Mouse (Mus musculus): ENCODE data around the gene Pskh1.

The Pskh1 gene

GRCm38 (mm10) chr8:105892432-105892831 lies 7.8 kb upstream of the Pskh1 start:
- DNase-seq (ENCODE audit: low spot score in 2 of 2): no peak

- peak; percentile 73 to 77 for DNase-seq (ENCODE audit: low spot score in 2 of 2)
These were observed 6.9 kb upstream of the Pskh1 start, which contains the start of gene Nrn1l for GRCm38 (mm10) chr8:105893339-105893738. Gene Nrn1l (plus strand): TSS chr8:105893567.

GRCm38 (mm10) chr8:105897801-105898480 lies 2.3 kb upstream of the Pskh1 start:
- no peak for DNase-seq (ENCODE audit: low spot score in 2 of 2)

- no peak for DNase-seq (ENCODE audit: low spot score in 2 of 2)
These were observed 838 bp downstream of the Pskh1 start for GRCm38 (mm10) chr8:105900941-105901616.

GRCm38 (mm10) chr8:105919390-105919789 lies 19.1 kb downstream of the Pskh1 start:
- DNase-seq (ENCODE audit: low spot score in 2 of 2): no peak

GRCm38 (mm10) chr8:105925123-105925522 lies 24.9 kb downstream of the Pskh1 start:
- no peak for DNase-seq (ENCODE audit: low spot score in 2 of 2)

- peak; percentile 72 to 77 for DNase-seq (ENCODE audit: low spot score in 2 of 2)
These were observed 30.4 kb downstream of the Pskh1 start for GRCm38 (mm10) chr8:105930602-105931001.

- DNase-seq (ENCODE audit: low spot score in 2 of 2): no peak
These were observed 31.0 kb downstream of the Pskh1 start for GRCm38 (mm10) chr8:105931271-105931670.

GRCm38 (mm10) chr8:105932525-105932924 lies 32.3 kb downstream of the Pskh1 start:
- no peak for DNase-seq (ENCODE audit: low spot score in 2 of 2)

- no peak for DNase-seq (ENCODE audit: low spot score in 2 of 2)
These were observed 33.5 kb downstream of the Pskh1 start, which contains the start of gene Ctrl for GRCm38 (mm10) chr8:105933762-105934161. Gene Ctrl (minus strand): TSS chr8:105933862.

GRCm38 (mm10) chr8:105935105-105935504 lies 34.9 kb downstream of the Pskh1 start:
- DNase-seq (ENCODE audit: low spot score in 2 of 2): no peak

GRCm38 (mm10) chr8:105935863-105936603 lies 35.8 kb downstream of the Pskh1 start:
- DNase-seq (ENCODE audit: low spot score in 2 of 2): no peak

- peak; percentile 91 to 93 for DNase-seq (ENCODE audit: low spot score in 2 of 2)
These were observed 36.7 kb downstream of the Pskh1 start for GRCm38 (mm10) chr8:105936866-105937475.

- DNase-seq (ENCODE audit: low spot score in 2 of 2): peak; percentile 72 to 82
These were observed 37.5 kb downstream of the Pskh1 start for GRCm38 (mm10) chr8:105937496-105938305.

GRCm38 (mm10) chr8:105938306-105938669 lies 38.0 kb downstream of the Pskh1 start, which contains the start of gene Psmb10:
Gene Psmb10 (minus strand): TSS chr8:105938444.
- DNase-seq (ENCODE audit: low spot score in 2 of 2): no peak

- DNase-seq (ENCODE audit: low spot score in 2 of 2): no peak
These were observed 41.8 kb downstream of the Pskh1 start for GRCm38 (mm10) chr8:105942026-105942425.

GRCm38 (mm10) chr8:105942542-105942941 lies 42.3 kb downstream of the Pskh1 start:
- no peak for DNase-seq (ENCODE audit: low spot score in 2 of 2)

- no peak for DNase-seq (ENCODE audit: low spot score in 2 of 2)
These were observed 43.1 kb downstream of the Pskh1 start, which contains the start of gene Lcat for GRCm38 (mm10) chr8:105943321-105943739. Gene Lcat (minus strand): TSS chr8:105943382.

- peak in 1 of 2 experiments; percentile 34 for DNase-seq (ENCODE audit: low spot score in 2 of 2)
These were observed 49.1 kb downstream of the Pskh1 start for GRCm38 (mm10) chr8:105949350-105949749.

- peak; percentile 53 to 56 for DNase-seq (ENCODE audit: low spot score in 2 of 2)
These were observed 50.9 kb downstream of the Pskh1 start for GRCm38 (mm10) chr8:105951057-105951659.

- DNase-seq (ENCODE audit: low spot score in 2 of 2): peak; percentile 49 to 62
These were observed 56.3 kb downstream of the Pskh1 start for GRCm38 (mm10) chr8:105956556-105956955.
